Mouse (Mus musculus): ENCODE results near the gene Gm595. TPM values are rescaled to one million over a fixed set of nuclear protein-coding genes. Genes with fewer than 3 reads are reported as not detected.

The Gm595 gene
- 0.49 and 0.51 TPM in 2 replicates for polyA plus RNA-seq (2014; fragmentation: Nextera tagmentation; extraction: Ambion mirVana)

DNA sequence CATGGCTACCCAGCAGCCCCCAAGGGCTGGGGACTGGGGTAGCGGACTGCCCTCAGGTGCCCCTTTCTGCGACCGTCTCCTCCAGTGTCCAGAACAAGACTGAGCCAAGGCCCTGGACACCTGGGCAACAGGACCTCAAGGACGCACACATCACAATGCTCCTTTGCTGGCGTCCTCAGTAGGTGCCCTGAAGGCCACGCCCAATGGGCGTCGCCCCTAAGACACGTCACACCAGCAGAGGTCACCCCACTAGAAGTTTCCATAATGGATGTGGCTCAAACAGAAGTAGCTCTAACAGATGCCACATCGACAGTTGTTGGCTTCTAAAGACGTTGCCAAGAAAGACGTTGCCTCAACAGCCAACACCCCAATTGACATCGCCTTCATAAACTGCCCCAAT, at the start of gene Gm595:
Gene Gm595 (minus strand): TSS at position 101 of the 400 bp plus-strand sequence.
- Histone ChIP-seq H3K4me3 (ENCODE audit: low read depth, low read length) (no peak within 1 kb of the TSS), H3K4me2 (no peak within 1 kb of the TSS), H3K36me3 (ENCODE audit: control insufficient read depth, insufficient read depth, low read length) (no peaks in the 10 kb centered on the region), H3K27ac (ENCODE audit: low read depth, low read length) (no peak within 1 kb of the TSS), H3K27me3 (replicated peaks; ENCODE audit: control insufficient read depth, insufficient read depth, low read length) (no peaks in the 10 kb centered on the region), H3K9ac (ENCODE audit: low read depth, low read length) (no peak within 1 kb of the TSS), H3K9me3 (ENCODE audit: control insufficient read depth, low read length) (no peaks in the 10 kb centered on the region), H3K4me1 (replicated peaks; ENCODE audit: control insufficient read depth, insufficient read depth, low read length) (no peaks in the 10 kb centered on the region)
- ATAC-seq (replicated peaks; ENCODE audit: low FRiP score) (no peak), DNase-seq (ENCODE audit: low spot score) (no peak)
- WGBS, result 84% methylated on average over 13 of the region's 13 CpGs

DNA sequence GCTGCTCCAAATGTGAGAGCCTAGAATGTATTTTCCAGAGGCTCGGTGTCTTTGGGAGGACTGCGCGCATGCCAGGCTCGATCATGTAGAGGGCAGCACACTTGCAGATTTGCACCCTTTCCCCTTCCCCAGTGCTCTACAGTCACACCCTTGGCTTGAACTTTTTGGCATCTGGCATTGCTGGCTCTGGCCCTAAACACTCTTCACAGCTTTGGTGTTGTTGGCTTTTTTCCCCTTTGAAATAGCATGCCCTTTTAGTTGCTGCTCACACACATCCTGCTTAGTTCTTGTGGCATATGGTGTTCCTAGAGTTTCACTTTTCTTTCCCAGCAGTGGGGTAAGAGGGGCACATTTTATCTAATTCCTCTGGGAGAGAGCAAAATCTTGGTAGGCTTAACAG, 30.9 kb upstream of the Gm595 start:
- Histone ChIP-seq H3K27ac (ENCODE audit: low read depth, low read length) (no peak overlapping the region), H3K36me3 (ENCODE audit: control insufficient read depth, insufficient read depth, low read length) (no peaks in the 10 kb centered on the region), H3K9ac (ENCODE audit: low read depth, low read length) (no peak overlapping the region), H3K27me3 (replicated peaks; ENCODE audit: control insufficient read depth, insufficient read depth, low read length) (no peaks in the 10 kb centered on the region), H3K4me1 (replicated peaks; ENCODE audit: control insufficient read depth, insufficient read depth, low read length) (no peaks in the 10 kb centered on the region), H3K9me3 (ENCODE audit: control insufficient read depth, low read length) (no peaks in the 10 kb centered on the region), H3K4me2 (no peak overlapping the region), H3K4me3 (ENCODE audit: low read depth, low read length) (no peak overlapping the region)
- no peak for DNase-seq (ENCODE audit: low spot score)
- 90% methylated on average over 4 of the region's 4 CpGs for WGBS
- no peak for ATAC-seq (replicated peaks; ENCODE audit: low FRiP score)

- no peak overlapping the region for H3K27ac ChIP-seq (ENCODE audit: low read depth, low read length)
- ATAC-seq (replicated peaks; ENCODE audit: low FRiP score) (no peak), DNase-seq (ENCODE audit: low spot score) (no peak)
- H3K4me1 ChIP-seq (replicated peaks; ENCODE audit: control insufficient read depth, insufficient read depth, low read length), result no peaks in the 10 kb centered on the region
- H3K9ac ChIP-seq (ENCODE audit: low read depth, low read length), result no peak overlapping the region
- H3K4me2 ChIP-seq, result no peak overlapping the region
- WGBS, result 70% methylated on average over 3 of the region's 3 CpGs
- H3K27me3 ChIP-seq (replicated peaks; ENCODE audit: control insufficient read depth, insufficient read depth, low read length), result no peaks in the 10 kb centered on the region
- no peaks in the 10 kb centered on the region for H3K36me3 ChIP-seq (ENCODE audit: control insufficient read depth, insufficient read depth, low read length)
- no peaks in the 10 kb centered on the region for H3K9me3 ChIP-seq (ENCODE audit: control insufficient read depth, low read length)
- H3K4me3 ChIP-seq (ENCODE audit: low read depth, low read length), result no peak overlapping the region
These were observed 26.2 kb upstream of the Gm595 start for GRCm38 (mm10) chrX:48903744-48904143.

DNA sequence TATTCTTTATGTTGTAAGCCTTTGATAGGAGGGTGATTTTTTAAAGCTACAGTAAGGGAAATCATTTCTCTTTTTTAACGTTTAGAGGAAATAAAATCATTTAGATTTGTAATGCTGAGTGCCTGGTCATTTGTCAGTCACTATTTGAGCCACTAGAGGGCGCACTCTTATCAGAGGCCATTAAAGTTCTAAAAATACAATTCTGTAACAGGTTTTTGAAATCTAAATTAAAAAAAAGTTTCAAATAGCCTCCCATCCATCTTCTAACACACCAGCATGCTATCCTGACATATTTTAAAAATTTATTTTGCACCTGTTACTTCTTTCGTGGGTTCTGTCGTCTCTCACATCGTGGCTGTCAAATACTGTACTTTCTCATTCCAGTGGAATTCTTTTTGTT, 22.0 kb upstream of the Gm595 start:
- Histone ChIP-seq H3K4me3 (ENCODE audit: low read depth, low read length) (no peak overlapping the region), H3K36me3 (ENCODE audit: control insufficient read depth, insufficient read depth, low read length) (no peaks in the 10 kb centered on the region), H3K27ac (ENCODE audit: low read depth, low read length) (no peak overlapping the region), H3K4me1 (replicated peaks; ENCODE audit: control insufficient read depth, insufficient read depth, low read length) (no peaks in the 10 kb centered on the region), H3K4me2 (no peak overlapping the region), H3K27me3 (replicated peaks; ENCODE audit: control insufficient read depth, insufficient read depth, low read length) (no peaks in the 10 kb centered on the region), H3K9me3 (ENCODE audit: control insufficient read depth, low read length) (no peaks in the 10 kb centered on the region), H3K9ac (ENCODE audit: low read depth, low read length) (no peak overlapping the region)
- 49% methylated on average over 5 of the region's 5 CpGs for WGBS
- ATAC-seq (replicated peaks; ENCODE audit: low FRiP score) (no peak), DNase-seq (ENCODE audit: low spot score) (no peak)

DNA sequence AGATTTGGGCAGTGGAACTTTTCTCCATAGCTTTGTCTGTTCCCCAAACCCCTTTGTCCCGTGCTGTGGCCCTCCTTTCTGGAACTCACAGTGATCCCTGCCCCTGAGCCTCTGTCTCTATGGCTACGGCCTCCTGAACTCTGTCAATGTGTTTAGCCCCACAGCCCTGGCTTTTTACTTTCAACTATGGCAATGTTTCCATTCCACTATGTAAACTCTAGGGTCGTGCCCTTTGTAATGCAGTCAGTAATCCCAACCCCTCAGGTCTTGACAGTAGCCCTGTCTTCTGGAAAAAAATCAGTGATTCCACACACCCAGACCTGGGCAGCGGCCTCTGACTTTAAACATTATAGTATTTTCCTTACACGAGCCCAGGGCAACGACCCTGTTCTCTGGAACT, 19.3 kb upstream of the Gm595 start:
- ATAC-seq (replicated peaks; ENCODE audit: low FRiP score) (peak; percentile 68), DNase-seq (ENCODE audit: low spot score) (no peak)
- Histone ChIP-seq H3K9me3 (ENCODE audit: control insufficient read depth, low read length) (no peaks in the 10 kb centered on the region), H3K9ac (ENCODE audit: low read depth, low read length) (no peak overlapping the region), H3K27me3 (replicated peaks; ENCODE audit: control insufficient read depth, insufficient read depth, low read length) (no peaks in the 10 kb centered on the region), H3K4me3 (ENCODE audit: low read depth, low read length) (no peak overlapping the region), H3K27ac (ENCODE audit: low read depth, low read length) (no peak overlapping the region), H3K36me3 (ENCODE audit: control insufficient read depth, insufficient read depth, low read length) (no peaks in the 10 kb centered on the region), H3K4me1 (replicated peaks; ENCODE audit: control insufficient read depth, insufficient read depth, low read length) (no peaks in the 10 kb centered on the region), H3K4me2 (no peak overlapping the region)
- 53% methylated on average over 6 of the region's 6 CpGs for WGBS

- Histone ChIP-seq H3K4me2 (no peak overlapping the region), H3K4me3 (ENCODE audit: low read depth, low read length) (no peak overlapping the region), H3K4me1 (replicated peaks; ENCODE audit: control insufficient read depth, insufficient read depth, low read length) (no peaks in the 10 kb centered on the region), H3K9me3 (ENCODE audit: control insufficient read depth, low read length) (no peaks in the 10 kb centered on the region), H3K36me3 (ENCODE audit: control insufficient read depth, insufficient read depth, low read length) (no peaks in the 10 kb centered on the region), H3K9ac (ENCODE audit: low read depth, low read length) (no peak overlapping the region), H3K27ac (ENCODE audit: low read depth, low read length) (no peak overlapping the region), H3K27me3 (replicated peaks; ENCODE audit: control insufficient read depth, insufficient read depth, low read length) (no peaks in the 10 kb centered on the region)
- DNase-seq (ENCODE audit: low spot score) (no peak), ATAC-seq (replicated peaks; ENCODE audit: low FRiP score) (no peak)
- 64% methylated on average over 3 of the region's 3 CpGs for WGBS
These were observed 16.4 kb upstream of the Gm595 start for GRCm38 (mm10) chrX:48893946-48894345.

- no peak for DNase-seq (ENCODE audit: low spot score)
These were observed 12.7 kb upstream of the Gm595 start for GRCm38 (mm10) chrX:48890259-48890658.

DNA sequence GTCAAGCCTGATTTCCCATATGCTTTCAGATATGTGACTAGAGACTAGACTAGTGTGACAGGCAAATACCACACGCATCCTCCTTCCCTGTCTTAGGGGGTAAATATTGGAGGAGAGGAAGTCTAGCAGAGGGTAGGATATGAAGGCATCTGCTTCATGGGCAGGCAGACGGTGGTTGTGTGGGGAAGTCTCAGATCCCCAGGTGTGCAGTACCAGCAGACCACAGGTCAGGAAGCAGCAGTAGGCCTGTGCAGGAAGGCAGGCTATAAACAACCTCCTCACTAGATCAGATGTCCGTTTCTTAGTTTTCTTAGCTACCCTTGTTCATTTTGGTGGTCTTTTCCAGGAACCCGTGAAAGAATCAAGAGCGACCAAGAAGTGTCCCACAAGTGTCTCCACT, 7.1 kb upstream of the Gm595 start:
- WGBS, result 70% methylated on average over 5 of the region's 5 CpGs

More at GRCm38 (mm10) chrX:48890259-48890658, 12.7 kb upstream of the Gm595 start:
- no peak for ATAC-seq (replicated peaks; ENCODE audit: low FRiP score)
- 83% methylated on average over 9 of the region's 9 CpGs for WGBS
- Histone ChIP-seq H3K27ac (ENCODE audit: low read depth, low read length) (no peak overlapping the region), H3K4me1 (replicated peaks; ENCODE audit: control insufficient read depth, insufficient read depth, low read length) (no peaks in the 10 kb centered on the region), H3K27me3 (replicated peaks; ENCODE audit: control insufficient read depth, insufficient read depth, low read length) (no peaks in the 10 kb centered on the region), H3K9ac (ENCODE audit: low read depth, low read length) (no peak overlapping the region), H3K4me3 (ENCODE audit: low read depth, low read length) (no peak overlapping the region), H3K9me3 (ENCODE audit: control insufficient read depth, low read length) (no peaks in the 10 kb centered on the region), H3K36me3 (ENCODE audit: control insufficient read depth, insufficient read depth, low read length) (no peaks in the 10 kb centered on the region), H3K4me2 (no peak overlapping the region)

More for the DNA sequence above, 7.1 kb upstream of the Gm595 start:
- Histone ChIP-seq H3K9me3 (ENCODE audit: control insufficient read depth, low read length) (no peaks in the 10 kb centered on the region), H3K4me2 (no peak overlapping the region), H3K27ac (ENCODE audit: low read depth, low read length) (no peak overlapping the region), H3K27me3 (replicated peaks; ENCODE audit: control insufficient read depth, insufficient read depth, low read length) (no peaks in the 10 kb centered on the region), H3K9ac (ENCODE audit: low read depth, low read length) (no peak overlapping the region), H3K36me3 (ENCODE audit: control insufficient read depth, insufficient read depth, low read length) (no peaks in the 10 kb centered on the region), H3K4me1 (replicated peaks; ENCODE audit: control insufficient read depth, insufficient read depth, low read length) (no peaks in the 10 kb centered on the region), H3K4me3 (ENCODE audit: low read depth, low read length) (no peak overlapping the region)
- ATAC-seq (replicated peaks; ENCODE audit: low FRiP score) (no peak), DNase-seq (ENCODE audit: low spot score) (no peak)
